Mouse (Mus musculus): ENCODE results near the gene Cald1.

Gene Cald1

GRCm38 (mm10) chr6:34709946-34710682 is 111.8 kb downstream of the Cald1 start:
- H3K4me1 ChIP-seq (replicated peaks; ENCODE audit: low read depth, low read length) = peaks cover 24% of the 10 kb centered on the region
- peak overlapping the region; percentile 80 for H3K4me3 ChIP-seq (replicated peaks; ENCODE audit: low read length)
- peaks cover 8% of the 10 kb centered on the region for H3K9me3 ChIP-seq (ENCODE audit: low read length)
- H3K36me3 ChIP-seq (ENCODE audit: insufficient read depth, low read length) = no peaks in the 10 kb centered on the region
- H3K27me3 ChIP-seq (ENCODE audit: insufficient read depth, low read length) = peaks cover 10% of the 10 kb centered on the region; the same call in 1 of the 2 replicates
- no peak for TF ChIP-seq CTCF (conservative IDR thresholded peaks at IDR 0.05; ENCODE audit: low read length)
- TF ChIP-seq NANOG (IDR thresholded peaks at IDR 0.05; ENCODE audit: borderline replicate concordance, low read length) = no peak
- TF ChIP-seq POU5F1 (IDR thresholded peaks at IDR 0.05; ENCODE audit: borderline replicate concordance, low read length) = no peak

GRCm38 (mm10) chr6:34710848-34711247 is 112.5 kb downstream of the Cald1 start:
- TF ChIP-seq POU5F1 (IDR thresholded peaks at IDR 0.05; ENCODE audit: borderline replicate concordance, low read length) (no peak), CTCF (conservative IDR thresholded peaks at IDR 0.05; ENCODE audit: low read length) (no peak), NANOG (IDR thresholded peaks at IDR 0.05; ENCODE audit: borderline replicate concordance, low read length) (no peak)

GRCm38 (mm10) chr6:34711620-34712019 is 113.3 kb downstream of the Cald1 start:
- Histone ChIP-seq H3K27me3 (ENCODE audit: insufficient read depth, low read length) (peaks cover 10% of the 10 kb centered on the region; the same call in 1 of the 2 replicates), H3K4me1 (replicated peaks; ENCODE audit: low read depth, low read length) (peaks cover 24% of the 10 kb centered on the region), H3K4me3 (replicated peaks; ENCODE audit: low read length) (no peak overlapping the region), H3K36me3 (ENCODE audit: insufficient read depth, low read length) (no peaks in the 10 kb centered on the region), H3K9me3 (ENCODE audit: low read length) (peaks cover 8% of the 10 kb centered on the region; the same call in 1 of the 2 replicates)
- no peak for TF ChIP-seq CTCF (conservative IDR thresholded peaks at IDR 0.05; ENCODE audit: low read length)
- no peak for TF ChIP-seq POU5F1 (IDR thresholded peaks at IDR 0.05; ENCODE audit: borderline replicate concordance, low read length)
- no peak for TF ChIP-seq NANOG (IDR thresholded peaks at IDR 0.05; ENCODE audit: borderline replicate concordance, low read length)

More at GRCm38 (mm10) chr6:34710848-34711247, 112.5 kb downstream of the Cald1 start:
- Histone ChIP-seq H3K4me3 (replicated peaks; ENCODE audit: low read length) (no peak overlapping the region), H3K4me1 (replicated peaks; ENCODE audit: low read depth, low read length) (peaks cover 24% of the 10 kb centered on the region), H3K27me3 (ENCODE audit: insufficient read depth, low read length) (peaks cover 10% of the 10 kb centered on the region; the same call in 1 of the 2 replicates), H3K36me3 (ENCODE audit: insufficient read depth, low read length) (no peaks in the 10 kb centered on the region), H3K9me3 (ENCODE audit: low read length) (peaks cover 4% of the 10 kb centered on the region; the same call in 1 of the 2 replicates)

- Histone ChIP-seq H3K4me1 (replicated peaks; ENCODE audit: low read depth, low read length) (peaks cover 36% of the 10 kb centered on the region), H3K36me3 (ENCODE audit: insufficient read depth, low read length) (no peaks in the 10 kb centered on the region), H3K4me3 (replicated peaks; ENCODE audit: low read length) (no peak overlapping the region), H3K27me3 (ENCODE audit: insufficient read depth, low read length) (peaks cover 4% of the 10 kb centered on the region; the same call in 1 of the 2 replicates), H3K9me3 (ENCODE audit: low read length) (peaks cover 8% of the 10 kb centered on the region; the same call in 1 of the 2 replicates)
- TF ChIP-seq CTCF (conservative IDR thresholded peaks at IDR 0.05; ENCODE audit: low read length) (no peak), NANOG (IDR thresholded peaks at IDR 0.05; ENCODE audit: borderline replicate concordance, low read length) (no peak), POU5F1 (IDR thresholded peaks at IDR 0.05; ENCODE audit: borderline replicate concordance, low read length) (no peak)
Observed at GRCm38 (mm10) chr6:34713169-34713568, 114.9 kb downstream of the Cald1 start.

- Histone ChIP-seq H3K36me3 (ENCODE audit: insufficient read depth, low read length) (no peaks in the 10 kb centered on the region), H3K4me3 (replicated peaks; ENCODE audit: low read length) (no peak overlapping the region), H3K9me3 (ENCODE audit: low read length) (peaks cover 8% of the 10 kb centered on the region; the same call in 1 of the 2 replicates), H3K27me3 (ENCODE audit: insufficient read depth, low read length) (no peaks in the 10 kb centered on the region), H3K4me1 (replicated peaks; ENCODE audit: low read depth, low read length) (peaks cover 34% of the 10 kb centered on the region)
- no peak for TF ChIP-seq NANOG (IDR thresholded peaks at IDR 0.05; ENCODE audit: borderline replicate concordance, low read length)
- TF ChIP-seq POU5F1 (IDR thresholded peaks at IDR 0.05; ENCODE audit: borderline replicate concordance, low read length) = no peak
Observed at GRCm38 (mm10) chr6:34713777-34714176, 115.5 kb downstream of the Cald1 start.

- Histone ChIP-seq H3K4me1 (replicated peaks; ENCODE audit: low read depth, low read length) (peaks cover 36% of the 10 kb centered on the region), H3K4me3 (replicated peaks; ENCODE audit: low read length) (no peak overlapping the region), H3K36me3 (ENCODE audit: insufficient read depth, low read length) (no peaks in the 10 kb centered on the region), H3K9me3 (ENCODE audit: low read length) (peaks cover 8% of the 10 kb centered on the region; the same call in 1 of the 2 replicates), H3K27me3 (ENCODE audit: insufficient read depth, low read length) (no peaks in the 10 kb centered on the region)
- TF ChIP-seq POU5F1 (IDR thresholded peaks at IDR 0.05; ENCODE audit: borderline replicate concordance, low read length) (no peak), NANOG (IDR thresholded peaks at IDR 0.05; ENCODE audit: borderline replicate concordance, low read length) (no peak), CTCF (conservative IDR thresholded peaks at IDR 0.05; ENCODE audit: low read length) (no peak)
Observed at GRCm38 (mm10) chr6:34714612-34715011, 116.3 kb downstream of the Cald1 start.

- H3K36me3 ChIP-seq (ENCODE audit: insufficient read depth, low read length) = no peaks in the 10 kb centered on the region
- H3K9me3 ChIP-seq (ENCODE audit: low read length) = peaks cover 8% of the 10 kb centered on the region; the same call in 1 of the 2 replicates
- H3K27me3 ChIP-seq (ENCODE audit: insufficient read depth, low read length) = no peaks in the 10 kb centered on the region
- TF ChIP-seq CTCF (conservative IDR thresholded peaks at IDR 0.05; ENCODE audit: low read length) (no peak), POU5F1 (IDR thresholded peaks at IDR 0.05; ENCODE audit: borderline replicate concordance, low read length) (no peak), NANOG (IDR thresholded peaks at IDR 0.05; ENCODE audit: borderline replicate concordance, low read length) (no peak)
- peaks cover 21% of the 10 kb centered on the region for H3K4me1 ChIP-seq (replicated peaks; ENCODE audit: low read depth, low read length)
- no peak overlapping the region for H3K4me3 ChIP-seq (replicated peaks; ENCODE audit: low read length)
Observed at GRCm38 (mm10) chr6:34716206-34716887, 118.0 kb downstream of the Cald1 start.

GRCm38 (mm10) chr6:34716888-34717635 is 118.8 kb downstream of the Cald1 start:
- no peak overlapping the region for H3K4me3 ChIP-seq (replicated peaks; ENCODE audit: low read length)
- H3K27me3 ChIP-seq (ENCODE audit: insufficient read depth, low read length) = no peaks in the 10 kb centered on the region
- peaks cover 8% of the 10 kb centered on the region; the same call in 1 of the 2 replicates for H3K9me3 ChIP-seq (ENCODE audit: low read length)
- H3K4me1 ChIP-seq (replicated peaks; ENCODE audit: low read depth, low read length) = peaks cover 21% of the 10 kb centered on the region
- no peaks in the 10 kb centered on the region for H3K36me3 ChIP-seq (ENCODE audit: insufficient read depth, low read length)
- no peak for TF ChIP-seq CTCF (conservative IDR thresholded peaks at IDR 0.05; ENCODE audit: low read length)
